Mouse (Mus musculus): ENCODE results near the gene Card19. TPM values are rescaled to one million over a fixed set of nuclear protein-coding genes. Genes with fewer than 3 reads are reported as not detected.
A peak's percentile ranks its signal among the peaks of the same experiment; 100 is the strongest.

Gene Card19
- 100 to 1,000 TPM in 1 of 2 experiments, 10 to 100 TPM in 1; 88.7 to 103 TPM for total RNA-seq (2021)
- long read RNA-seq, experiment 1, transcript Card19-205 (2 exons, 685 nt): minor isoform, 6 of 197 reads
- long read RNA-seq, experiment 1, transcript Card19-201 (6 exons, 804 nt): major isoform, 12 of 197 reads
- long read RNA-seq, experiment 1, partial matches to known transcripts: 4 of 197 reads
- long read RNA-seq, experiment 1, other reads (novel, unspliced or antisense): 171 of 197 reads
- long read RNA-seq, experiment 2, transcript Card19-201 (6 exons, 804 nt): major isoform, 13 of 285 reads
- long read RNA-seq, experiment 2, partial matches to known transcripts: 2 of 285 reads
- long read RNA-seq, experiment 2, other reads (novel, unspliced or antisense): 263 of 285 reads

- intact Hi-C loops (cut with DNase I): no loop called here
- peak; percentile 95 for DNase-seq
These were observed at the start of gene Card19 for GRCm38 (mm10) chr13:49215504-49216219. TSS of gene Card19 (minus strand) at chr13:49216037.

DNA sequence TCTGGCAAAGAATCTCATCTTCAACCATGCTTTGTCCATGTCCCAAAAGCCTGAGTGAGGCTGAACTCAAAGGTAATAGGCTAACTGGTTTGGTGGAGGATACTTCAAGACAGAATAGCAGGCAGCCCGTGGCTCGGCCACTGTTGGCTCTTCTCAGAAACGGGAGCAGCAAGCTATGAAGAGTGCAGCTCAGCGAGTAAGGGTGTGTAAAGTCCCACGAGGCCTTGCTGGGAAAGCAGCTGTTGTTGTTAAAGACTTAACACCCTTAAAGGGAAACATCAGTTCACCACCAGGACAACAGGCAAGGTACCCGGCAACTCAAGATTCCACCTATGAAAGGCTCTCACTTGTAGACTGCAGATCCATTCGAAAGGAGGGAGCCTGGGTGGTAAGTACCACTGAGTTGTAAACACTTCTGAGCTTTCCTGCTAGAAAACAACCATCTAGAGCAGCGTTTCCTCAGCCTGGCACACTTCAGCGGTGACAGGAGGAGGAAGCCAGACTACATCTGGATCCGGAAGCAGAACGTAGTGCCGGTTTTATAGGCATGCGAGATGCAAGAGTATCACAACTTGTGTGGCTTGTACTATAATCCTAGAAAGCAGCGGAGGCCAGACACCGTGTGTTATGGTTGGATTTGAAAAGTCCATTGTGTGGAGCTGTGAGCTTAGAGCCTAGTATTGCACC is 44.3 kb upstream of the Card19 start:
- DNase-seq: no peak
- intact Hi-C loops (cut with DNase I): no loop called here

GRCm38 (mm10) chr13:49257819-49258313 is 42.0 kb upstream of the Card19 start:
- no peak for DNase-seq
- intact Hi-C loops (cut with DNase I): no loop called here

DNA sequence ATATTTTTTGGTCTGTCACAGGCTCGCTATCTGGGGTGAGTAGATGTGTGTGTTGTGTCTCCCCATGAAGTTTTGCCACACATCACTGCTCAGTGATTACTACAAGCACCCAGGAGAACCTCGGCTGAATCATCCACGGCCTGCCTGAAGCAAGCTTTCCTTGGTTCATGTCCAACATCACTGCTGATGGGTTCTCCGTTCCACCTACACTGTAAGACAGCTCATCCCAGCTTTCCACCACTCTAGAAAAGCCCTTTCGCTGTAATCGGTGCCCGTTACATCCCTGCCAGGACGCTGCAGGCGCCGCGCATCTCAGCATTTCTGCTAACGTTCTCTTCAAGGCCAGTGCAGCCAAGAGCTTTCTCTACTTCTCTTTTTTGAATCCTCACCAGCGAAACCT is 36.9 kb upstream of the Card19 start:
- intact Hi-C loops (cut with DNase I): no loop called here
- no peak for DNase-seq

DNA sequence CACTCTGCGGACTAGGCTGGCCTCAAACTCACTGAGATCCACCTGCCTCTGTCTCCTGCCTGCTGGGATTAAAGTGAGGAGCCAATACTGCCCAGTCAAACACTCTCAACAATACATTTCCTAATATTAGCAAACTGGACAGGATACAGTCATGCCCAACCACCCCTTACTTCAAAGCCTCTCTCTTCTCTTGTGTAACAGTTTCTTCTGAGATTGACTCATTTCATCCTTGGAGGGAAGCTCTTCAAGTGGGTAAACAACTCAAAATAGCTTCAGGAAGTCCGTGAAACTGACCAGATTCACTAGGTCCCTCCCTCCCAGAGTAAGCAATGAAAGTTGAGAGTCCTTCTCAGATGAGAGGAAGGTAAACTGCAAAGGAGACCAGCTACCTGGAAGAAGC is 36.3 kb upstream of the Card19 start:
- intact Hi-C loops (cut with DNase I): no loop called here
- DNase-seq: no peak

- DNase-seq: no peak
- intact Hi-C loops (cut with DNase I): no loop called here
These were observed 35.1 kb upstream of the Card19 start for GRCm38 (mm10) chr13:49250716-49251517.

DNA sequence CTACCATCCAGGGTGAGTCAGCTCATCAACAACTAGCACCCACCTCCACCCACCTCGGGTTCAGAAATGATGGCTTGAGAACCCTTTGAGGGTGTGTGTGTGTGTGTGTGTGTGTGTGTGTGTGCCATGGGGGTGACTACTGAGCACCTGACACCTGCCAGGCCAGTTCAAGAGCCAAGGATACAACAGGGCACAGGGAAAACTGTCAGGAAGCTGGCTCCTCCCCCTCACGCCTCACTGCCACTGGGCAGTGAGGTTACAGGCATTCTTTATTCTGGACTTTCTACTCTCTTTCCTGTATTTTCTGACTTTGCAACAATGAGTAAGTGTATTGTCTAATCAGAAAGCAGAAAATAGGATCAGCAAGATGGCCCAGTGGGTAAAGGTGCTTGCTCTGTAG is 33.8 kb upstream of the Card19 start:
- intact Hi-C loops (cut with DNase I): no loop called here
- DNase-seq: no peak

DNA sequence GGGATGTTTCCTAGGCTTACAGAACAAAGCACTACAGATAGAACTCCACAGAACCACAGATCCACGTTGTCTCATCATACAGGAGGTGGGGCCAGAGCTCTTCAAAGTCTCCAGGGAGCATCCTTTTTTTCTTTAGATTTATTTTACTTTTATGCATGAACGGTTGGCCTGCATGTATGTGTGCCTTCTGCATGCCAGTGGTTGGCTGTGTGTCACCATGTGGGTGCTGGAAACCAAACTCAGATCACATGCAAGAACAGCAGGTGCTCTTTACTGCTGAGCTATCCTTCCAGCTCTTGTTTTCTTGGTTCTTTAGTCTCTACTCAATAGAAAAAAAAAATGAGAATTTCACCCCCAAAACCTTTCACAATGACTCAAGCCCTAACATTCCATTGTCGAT is 33.1 kb upstream of the Card19 start:
- intact Hi-C loops (cut with DNase I): no loop called here
- no peak for DNase-seq

GRCm38 (mm10) chr13:49248467-49248862 is 32.6 kb upstream of the Card19 start, which contains the start of gene Susd3:
TSS of gene Susd3 (minus strand) at chr13:49248706.
- intact Hi-C loops (cut with DNase I): no loop called here
- DNase-seq: no peak

- no peak for DNase-seq
- intact Hi-C loops (cut with DNase I): no loop called here
These were observed 32.1 kb upstream of the Card19 start for GRCm38 (mm10) chr13:49247740-49248466.

GRCm38 (mm10) chr13:49247232-49247739 is 31.4 kb upstream of the Card19 start:
- DNase-seq: no peak
- intact Hi-C loops (cut with DNase I): no loop called here

DNA sequence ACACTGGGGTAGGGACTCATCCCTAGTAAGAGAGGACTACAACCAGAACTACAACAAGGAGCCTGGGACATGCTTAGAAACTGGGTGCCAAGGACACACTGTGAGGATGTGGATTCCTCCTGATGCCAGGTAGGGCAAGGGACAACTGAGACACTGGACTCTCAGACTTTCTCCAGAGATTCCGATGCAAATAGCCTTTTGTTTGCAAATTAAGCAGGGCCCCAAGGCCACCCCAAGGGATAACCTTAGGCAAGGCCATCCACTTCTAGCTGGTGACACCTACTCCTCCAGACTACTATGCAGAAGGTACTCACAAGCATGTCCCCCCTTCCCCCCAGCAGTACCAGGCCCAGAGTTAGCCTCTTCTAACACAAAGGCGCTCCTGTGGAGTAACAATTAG is 30.8 kb upstream of the Card19 start:
- intact Hi-C loops (cut with DNase I): no loop called here
- no peak for DNase-seq

GRCm38 (mm10) chr13:49246011-49246410 is 30.2 kb upstream of the Card19 start:
- DNase-seq: no peak
- intact Hi-C loops (cut with DNase I): no loop called here

DNA sequence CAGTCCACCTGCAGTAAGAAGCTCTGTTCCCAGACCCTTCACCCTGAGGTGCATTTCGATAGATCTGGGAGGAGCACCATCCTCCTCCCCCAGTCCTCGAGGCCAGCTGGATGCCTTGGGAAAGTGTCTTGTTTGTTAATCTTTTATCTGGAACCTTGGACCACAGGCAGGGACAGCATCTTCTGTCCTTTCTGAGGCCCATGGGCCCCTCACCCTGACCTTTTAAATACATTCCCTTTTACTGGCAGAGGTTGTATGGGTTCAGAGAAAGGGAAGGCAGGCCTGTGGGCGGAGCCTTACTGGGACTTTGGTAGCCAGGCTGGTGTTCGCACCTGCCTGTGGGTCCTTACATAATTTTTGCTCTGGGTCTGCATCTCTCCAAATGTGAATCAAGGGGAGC is 29.4 kb upstream of the Card19 start:
- intact Hi-C loops (cut with DNase I): no loop called here
- DNase-seq: no peak

- intact Hi-C loops (cut with DNase I): no loop called here
- DNase-seq: no peak
These were observed 27.7 kb upstream of the Card19 start for GRCm38 (mm10) chr13:49243492-49243891.

GRCm38 (mm10) chr13:49242321-49243065 is 26.7 kb upstream of the Card19 start:
- intact Hi-C loops (cut with DNase I): no loop called here
- no peak for DNase-seq

- intact Hi-C loops (cut with DNase I): no loop called here
- DNase-seq: no peak
These were observed 22.9 kb upstream of the Card19 start for GRCm38 (mm10) chr13:49238737-49239136.

- intact Hi-C loops (cut with DNase I): no loop called here
- DNase-seq: no peak
These were observed 21.8 kb upstream of the Card19 start for GRCm38 (mm10) chr13:49237617-49238016.

- intact Hi-C loops (cut with DNase I): no loop called here
- DNase-seq: no peak
These were observed 18.9 kb upstream of the Card19 start for GRCm38 (mm10) chr13:49234711-49235110.
